Mouse (Mus musculus): ENCODE measurements around the gene Snta1. TPM values are rescaled to one million over a fixed set of nuclear protein-coding genes. Genes with fewer than 3 reads are reported as not detected.

Snta1 gene
- not detected for polyA plus RNA-seq (2017; shearing (Covaris generic))

DNA sequence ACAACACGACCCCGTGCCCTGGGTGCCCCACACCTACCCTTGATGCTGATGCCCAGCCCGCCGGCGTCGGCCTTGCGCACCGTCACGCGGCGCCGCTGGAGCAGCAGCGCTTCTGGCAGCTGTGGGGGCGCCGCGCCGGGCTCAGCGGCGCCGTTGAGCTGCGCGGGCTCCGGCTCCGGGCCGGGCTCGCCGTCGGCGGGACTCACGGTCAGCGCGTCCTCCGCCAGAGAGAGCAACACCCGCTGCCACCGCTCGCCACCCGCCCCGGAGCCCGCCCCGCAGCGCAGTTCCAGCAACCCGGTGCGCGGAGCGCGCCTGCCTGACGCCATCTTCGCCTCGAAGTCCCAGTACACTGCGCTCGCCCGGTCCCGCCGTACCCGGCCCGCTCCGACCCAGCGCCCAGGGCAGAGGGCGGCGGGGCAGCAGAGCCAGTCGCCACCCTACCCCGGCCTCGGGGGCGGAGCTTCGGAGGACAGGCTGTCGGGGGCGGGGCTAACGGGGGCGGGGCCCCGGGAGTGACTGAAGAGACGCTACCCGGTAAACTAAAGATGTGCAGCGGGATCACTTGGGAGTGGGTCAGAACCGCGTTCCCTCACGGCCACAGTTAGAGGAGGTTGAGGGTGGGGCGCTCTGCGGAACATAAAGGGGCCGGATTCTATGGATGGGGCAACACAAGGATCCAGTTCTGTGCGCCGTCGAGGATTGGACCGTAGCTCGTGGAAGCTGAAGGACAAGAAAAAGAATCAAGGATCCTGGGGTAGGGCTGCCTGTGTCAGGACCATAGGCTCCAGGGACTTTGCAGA is at the start of gene Snta1:
Gene Snta1 (minus strand): TSS at position 457 of the 803 bp plus-strand sequence.
- ATAC-seq = peak; percentile 80

GRCm38 (mm10) chr2:154456621-154457020 is 48.7 kb upstream of the Snta1 start:
- ATAC-seq = no peak

DNA sequence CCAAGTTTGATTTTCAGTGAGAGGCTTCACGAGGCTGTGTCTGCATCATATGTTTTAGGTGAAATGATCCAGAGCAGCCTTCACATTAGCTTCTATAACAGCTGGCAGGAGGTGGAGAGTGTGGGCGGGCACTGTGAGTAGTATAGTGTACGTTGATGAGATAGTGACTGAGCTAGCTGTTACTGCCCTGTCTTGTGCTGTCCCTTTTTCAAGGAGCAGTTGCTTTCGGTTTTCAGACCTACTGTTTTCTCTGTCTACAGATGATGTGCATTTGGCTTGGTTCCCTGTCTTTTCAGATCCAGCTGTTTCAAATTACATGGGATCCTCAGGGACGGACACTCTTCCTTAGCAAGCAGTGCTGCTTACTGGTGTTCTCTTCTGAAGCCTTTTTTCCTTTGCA is 47.9 kb upstream of the Snta1 start:
- peak; percentile 57 for ATAC-seq

GRCm38 (mm10) chr2:154454605-154455004 is 46.7 kb upstream of the Snta1 start:
- no peak for ATAC-seq

- no peak for ATAC-seq
Measured at GRCm38 (mm10) chr2:154454099-154454498, 46.2 kb upstream of the Snta1 start.

DNA sequence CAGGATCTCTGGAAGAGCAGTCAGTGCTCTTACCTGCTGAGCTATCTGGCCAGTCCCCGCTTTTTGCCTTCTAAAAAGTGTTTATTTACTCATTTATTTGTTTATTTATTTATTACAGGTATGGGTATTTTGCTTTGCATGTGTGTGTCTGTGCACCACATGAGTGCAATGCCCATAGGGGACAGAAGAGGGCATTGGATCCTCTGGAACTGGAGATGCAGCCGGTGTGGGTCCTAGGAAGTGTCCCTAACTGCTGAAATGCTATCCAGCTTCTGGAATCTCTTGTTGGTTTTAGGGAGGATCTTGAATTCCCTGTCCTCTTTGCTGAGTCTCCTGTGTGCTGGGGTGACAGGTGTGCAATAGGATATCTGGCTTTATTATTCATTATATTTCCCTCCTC is 45.1 kb upstream of the Snta1 start:
- ATAC-seq = no peak

- ATAC-seq = no peak
Measured at GRCm38 (mm10) chr2:154448633-154449032, 40.7 kb upstream of the Snta1 start.

DNA sequence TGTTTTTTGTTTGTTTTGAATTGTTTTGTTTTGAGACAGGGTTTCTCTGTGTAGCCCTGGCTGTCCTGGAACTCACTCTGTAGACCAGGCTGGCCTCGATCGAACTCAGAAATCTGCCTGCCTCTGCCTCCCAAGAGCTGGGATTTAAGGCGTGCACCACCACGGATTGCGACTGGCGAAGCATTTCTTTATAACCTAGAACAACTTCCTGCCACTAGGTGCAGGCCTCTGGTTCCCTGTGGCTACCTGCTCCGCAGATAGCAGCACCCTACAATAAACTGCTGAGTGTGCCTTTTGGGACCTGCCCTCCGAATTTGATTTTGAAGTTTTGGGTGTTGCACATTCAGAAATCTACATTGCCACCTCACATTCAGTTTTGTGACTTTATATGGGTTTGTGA is 39.9 kb upstream of the Snta1 start:
- no peak for ATAC-seq

- no peak for ATAC-seq
Measured at GRCm38 (mm10) chr2:154440453-154440852, 32.6 kb upstream of the Snta1 start.

- peak; percentile 2 for ATAC-seq
Measured at GRCm38 (mm10) chr2:154437191-154437527, 29.3 kb upstream of the Snta1 start.

DNA sequence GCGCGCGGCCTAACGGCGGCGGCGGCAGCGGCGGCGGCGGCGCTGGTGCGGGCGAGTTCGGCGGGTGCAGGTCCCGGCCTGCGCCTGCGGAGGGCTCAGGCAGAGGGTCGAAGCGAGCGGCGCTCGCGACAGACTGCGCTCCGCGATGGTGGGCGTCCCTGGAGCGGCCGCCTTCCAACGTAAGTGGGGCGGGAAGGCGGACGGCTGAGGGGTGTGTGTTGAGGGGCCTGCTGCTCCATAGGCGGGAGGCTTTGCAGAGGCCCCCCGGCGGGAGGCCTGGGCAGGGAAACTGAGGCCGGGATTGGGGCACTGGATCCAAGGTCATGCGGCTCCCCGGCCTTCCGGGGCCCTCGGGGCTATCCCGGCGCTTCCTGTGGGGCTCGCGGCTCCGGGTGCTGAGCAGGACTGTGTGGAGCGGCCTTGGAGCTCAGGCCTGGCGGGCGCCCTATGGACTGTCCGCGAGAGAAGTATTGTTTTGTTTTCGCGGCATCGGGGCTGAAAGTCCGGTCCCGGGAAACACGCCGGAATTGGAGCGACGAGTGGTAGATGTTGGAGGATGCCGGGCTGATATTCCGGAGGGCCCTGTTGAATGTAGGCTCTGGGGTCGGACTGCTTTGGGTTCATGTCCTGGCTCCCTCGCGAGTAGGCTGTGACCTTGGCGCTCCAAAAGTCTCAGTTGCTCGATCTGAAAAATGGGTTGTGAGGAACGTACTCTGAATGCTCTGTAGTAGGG is 28.7 kb upstream of the Snta1 start, which contains the start of gene Cbfa2t2:
Gene Cbfa2t2 (plus strand): TSS at position 24 of the 733 bp plus-strand sequence.
- peak; percentile 34 for ATAC-seq

DNA sequence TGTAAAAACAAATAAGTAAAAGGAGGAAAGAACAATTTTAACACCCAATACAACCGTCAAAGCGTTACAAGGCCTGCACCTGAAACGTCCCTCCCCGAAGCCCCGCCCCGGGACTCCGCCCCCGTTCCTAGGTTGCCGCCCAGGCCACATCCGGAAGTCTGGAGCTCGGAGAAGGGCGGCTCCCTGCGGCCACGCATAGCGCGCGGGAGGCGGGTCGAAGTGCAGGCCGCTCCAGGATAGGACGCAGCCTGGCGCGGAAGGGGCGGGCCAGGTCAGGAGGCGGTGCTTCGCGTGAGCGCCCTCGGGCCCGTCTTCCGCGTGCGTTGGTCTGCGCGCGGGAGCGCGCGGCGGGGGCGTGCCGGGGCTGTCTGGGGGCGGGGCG is 28.2 kb upstream of the Snta1 start:
- peak; percentile 98 for ATAC-seq

- no peak for ATAC-seq
Measured at GRCm38 (mm10) chr2:154434690-154435089, 26.8 kb upstream of the Snta1 start.

- no peak for ATAC-seq
Measured at GRCm38 (mm10) chr2:154433391-154433790, 25.5 kb upstream of the Snta1 start.

DNA sequence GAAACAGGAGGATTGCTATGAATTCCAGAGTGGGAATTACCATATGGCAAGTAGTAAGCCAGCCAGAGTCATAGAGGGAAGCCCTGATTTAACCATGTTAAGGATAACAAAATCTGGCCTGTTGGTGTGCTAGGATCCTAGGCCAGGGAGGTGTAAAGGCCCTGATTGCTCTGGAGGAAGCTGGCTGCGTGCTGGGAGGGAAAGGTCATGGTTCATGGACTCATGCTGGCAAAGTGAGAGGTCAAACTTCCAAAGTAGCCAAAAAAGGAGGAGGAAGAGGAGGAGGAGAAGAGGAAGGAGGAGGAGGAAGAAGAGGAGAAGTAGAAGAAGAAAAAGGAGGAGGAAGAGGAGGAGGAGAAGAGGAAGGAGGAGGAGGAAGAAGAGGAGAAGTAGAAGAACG is 24.8 kb upstream of the Snta1 start:
- no peak for ATAC-seq

GRCm38 (mm10) chr2:154430566-154430965 is 22.7 kb upstream of the Snta1 start:
- no peak for ATAC-seq

- ATAC-seq = no peak
Measured at GRCm38 (mm10) chr2:154427853-154428360, 20.0 kb upstream of the Snta1 start.

DNA sequence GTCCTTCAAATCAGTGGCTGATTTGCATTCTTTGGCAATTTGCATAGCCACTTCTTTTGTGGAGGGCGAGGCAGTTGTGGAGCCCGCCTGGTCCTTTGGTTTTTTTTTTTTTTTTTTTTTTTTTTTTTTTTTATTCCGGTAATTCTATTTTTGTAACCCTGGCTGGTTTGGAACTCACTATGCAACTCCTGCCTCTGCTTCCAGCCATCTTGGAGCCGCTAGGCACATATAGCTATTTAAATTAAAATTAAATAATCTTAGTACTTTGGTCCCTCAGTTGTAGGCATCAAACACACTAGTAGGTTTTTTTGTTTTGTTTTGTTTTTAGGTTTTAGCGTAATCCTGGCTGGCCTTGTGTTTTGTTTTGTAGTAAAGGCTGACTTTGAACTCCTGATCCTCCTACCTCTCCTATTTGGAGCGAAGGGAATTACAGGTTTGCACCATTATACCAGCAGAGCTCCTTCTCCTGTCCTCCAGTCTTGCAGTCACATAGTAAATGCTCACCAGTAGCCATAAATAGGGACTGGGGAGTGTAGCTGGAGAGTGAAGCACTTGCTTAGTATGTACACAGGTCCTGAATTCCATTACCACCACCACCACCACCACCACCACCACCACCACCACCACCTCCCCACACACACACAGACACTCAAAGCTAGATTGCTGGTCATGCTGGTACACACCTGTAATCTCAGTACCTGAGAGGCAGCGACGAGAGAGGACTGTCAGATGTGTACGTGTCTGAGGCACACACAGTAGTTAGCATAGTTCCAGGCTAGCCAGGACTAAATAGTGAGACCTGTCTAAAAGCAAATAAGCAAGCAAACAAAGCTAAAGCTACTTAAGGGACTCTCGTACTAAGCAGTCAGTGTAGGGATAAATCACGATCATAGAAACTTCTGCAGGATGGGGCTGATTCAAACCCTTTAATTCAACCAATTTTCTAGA is 19.3 kb upstream of the Snta1 start:
- ATAC-seq = no peak

DNA sequence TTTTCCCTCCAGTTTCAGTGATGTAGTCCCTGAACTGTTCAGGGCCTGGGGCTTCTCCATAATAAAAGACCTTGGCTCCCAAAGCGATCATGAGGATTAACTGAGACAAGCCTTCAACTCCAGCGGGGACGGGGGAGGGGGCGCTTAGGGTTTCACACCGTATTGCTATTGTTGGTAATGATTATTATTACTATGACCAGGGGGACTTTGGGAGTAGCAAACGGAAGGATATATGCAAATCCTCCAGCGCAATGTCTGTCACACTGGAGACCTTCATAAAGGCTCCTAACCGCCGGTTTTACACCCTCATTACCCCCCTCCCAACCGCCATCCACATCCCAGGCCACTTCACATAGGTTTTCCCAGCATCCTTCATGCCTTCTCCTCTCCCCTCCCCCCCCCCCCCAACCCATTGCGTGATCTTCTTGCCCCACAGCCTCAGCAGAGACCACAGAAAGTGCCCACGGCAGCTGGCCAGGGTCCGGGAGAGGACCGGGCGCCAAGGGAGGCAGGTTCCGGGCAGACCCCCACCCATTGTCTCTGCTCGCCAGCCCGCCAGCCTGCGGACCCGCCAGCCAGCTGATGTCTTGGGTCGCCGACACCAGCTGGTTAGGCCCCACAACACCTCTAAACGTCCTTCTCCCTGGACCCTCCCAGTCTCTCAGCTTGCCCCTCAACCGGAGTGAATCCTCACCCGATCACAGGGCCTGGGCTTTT is 18.4 kb upstream of the Snta1 start:
- no peak for ATAC-seq

DNA sequence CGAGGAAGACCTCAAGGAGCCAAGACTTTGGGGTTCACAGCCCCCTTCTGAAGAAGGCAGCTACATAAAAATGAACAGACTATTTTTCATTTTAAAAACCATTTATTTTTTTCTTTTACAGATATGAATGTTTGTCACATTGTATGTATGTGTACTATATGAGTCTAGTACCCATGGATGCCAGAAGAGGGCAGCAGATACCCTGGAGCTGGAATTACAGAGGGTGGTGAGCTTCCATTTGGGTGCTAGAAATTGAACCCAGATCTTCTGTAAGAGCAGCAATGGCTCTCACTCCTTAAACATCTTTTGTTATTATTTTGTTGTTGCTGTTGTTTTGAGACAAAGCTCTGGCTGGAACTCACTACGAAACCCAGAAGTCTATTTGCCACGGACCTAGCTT is 17.6 kb upstream of the Snta1 start:
- no peak for ATAC-seq

GRCm38 (mm10) chr2:154423548-154423947 is 15.6 kb upstream of the Snta1 start:
- ATAC-seq = no peak

- no peak for ATAC-seq
Measured at GRCm38 (mm10) chr2:154422181-154422580, 14.3 kb upstream of the Snta1 start.
